Mouse (Mus musculus) hematopoietic stem cell, adult 5-6 weeks (primary cell): Measurements from ENCODE around the gene Serpina3g. TPM values are rescaled to one million over a fixed set of nuclear protein-coding genes. Genes with fewer than 3 reads are reported as not detected.
"Not testable (repeated sequence)": the region's sequence is repeated elsewhere in the genome, so short reads cannot be mapped to it uniquely, and the experiment has no call there.

Experiments used
- ATAC-seq, 2 experiments: fragments of 125-278 bp in 1 of 2; replicated peaks in 1 of 2; 2 replicates each; pipeline ENCODE4 v1.8.0; 2016 to 2017; ENCODE audit warnings: inconsistent platforms in 2 of 2, mild to moderate bottlenecking in 2 of 2, moderate number of reproducible peaks in 2 of 2, low read depth in 1 of 2, moderate TSS enrichment in 1 of 2; ENCODE audit not compliant: low FRiP score in 2 of 2, poor library complexity in 2 of 2, severe bottlenecking in 2 of 2, insufficient read depth in 1 of 2, low TSS enrichment in 1 of 2
- total RNA-seq: library from RNA; stranded (forward); fragments of 172-1452, 232-1000 nt; gene quantifications from 2 replicates; pipeline ENCODE4 v1.2.3, GENCODE M21; 2017

Serpina3g gene
- 197 and 202 TPM in 2 replicates for total RNA-seq

DNA sequence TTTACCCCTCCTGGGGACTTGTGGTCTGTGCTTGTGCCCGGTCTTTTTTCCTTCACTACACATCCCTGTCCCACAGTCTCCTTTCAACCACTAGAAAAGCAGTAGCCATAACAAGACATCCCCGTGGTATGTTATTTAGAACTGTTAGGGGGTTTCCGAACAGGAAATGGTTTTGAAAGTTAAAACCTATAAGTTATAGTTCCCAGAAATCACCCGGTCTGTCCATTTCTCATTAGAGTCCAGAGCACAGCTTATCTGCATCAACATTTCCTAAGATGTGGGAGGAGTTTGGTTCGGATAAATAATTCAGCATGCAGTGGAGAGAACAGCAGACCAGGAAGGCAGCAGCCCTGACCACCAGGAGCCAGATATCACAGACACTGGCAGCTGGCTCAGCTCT is at the start of gene Serpina3g:
Gene Serpina3g (plus strand): TSS at position 331 of the 400 bp plus-strand sequence.
- peak; percentile 69 to 72 for ATAC-seq

DNA sequence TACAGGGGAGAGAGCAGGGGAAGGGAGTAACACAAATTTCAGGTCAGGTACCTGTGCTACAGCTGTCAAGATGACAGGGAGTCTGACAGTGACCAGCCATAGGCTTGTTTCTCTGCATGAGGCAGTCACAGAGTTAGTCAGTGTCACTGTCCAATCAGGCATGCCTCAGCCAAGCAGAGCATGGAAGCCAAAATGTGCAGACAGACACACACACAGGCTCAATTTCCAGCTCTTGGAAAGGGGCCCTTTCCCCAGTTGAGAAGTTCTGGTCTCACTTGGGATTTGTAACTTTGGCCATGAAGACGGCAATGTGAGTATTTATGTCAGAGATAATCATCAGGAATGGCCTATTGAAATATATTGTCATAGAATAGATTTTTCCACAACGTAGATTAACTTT is 46.8 kb upstream of the Serpina3g start:
- ATAC-seq, result no peak

DNA sequence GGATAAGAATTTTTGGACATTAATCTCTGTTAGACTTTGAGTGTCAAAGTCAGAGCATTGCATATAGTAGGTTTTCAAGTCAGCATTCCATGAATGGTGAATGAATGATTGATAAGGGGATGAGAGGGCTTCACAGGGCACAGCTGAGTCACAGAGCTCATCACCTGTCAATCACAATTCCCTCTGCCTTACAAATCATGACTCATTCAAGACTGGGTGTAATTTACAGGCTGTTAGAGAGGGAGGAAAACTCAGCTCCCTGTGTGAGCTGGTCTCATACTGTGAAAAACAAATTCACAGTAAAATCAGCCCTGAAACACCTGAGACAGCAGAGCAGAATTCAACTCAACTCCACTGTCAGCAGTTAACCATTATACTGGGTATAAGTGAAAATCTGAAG is 45.2 kb upstream of the Serpina3g start:
- no peak for ATAC-seq

DNA sequence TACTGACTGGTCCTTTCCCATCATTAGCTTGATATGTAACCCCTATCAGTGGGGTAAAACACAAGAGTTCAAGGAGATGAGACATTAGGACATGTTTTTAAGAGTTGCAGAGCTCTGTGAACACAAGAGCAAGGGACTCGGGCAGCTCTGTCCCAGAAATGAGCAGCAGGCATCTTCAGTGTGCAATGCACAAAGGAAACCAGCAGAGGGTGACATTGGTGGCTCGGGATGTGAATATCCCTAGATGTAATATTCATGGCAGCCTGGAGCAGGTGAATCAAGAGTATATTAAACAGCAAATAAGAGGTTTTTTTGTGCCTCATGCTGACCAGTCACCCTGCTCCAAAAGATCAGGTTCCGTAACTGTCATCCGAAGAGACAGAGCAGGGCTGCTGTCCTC is 26.9 kb upstream of the Serpina3g start:
- peak in 1 of 2 experiments; percentile 29; a peak in 1 of 4 replicates for ATAC-seq

DNA sequence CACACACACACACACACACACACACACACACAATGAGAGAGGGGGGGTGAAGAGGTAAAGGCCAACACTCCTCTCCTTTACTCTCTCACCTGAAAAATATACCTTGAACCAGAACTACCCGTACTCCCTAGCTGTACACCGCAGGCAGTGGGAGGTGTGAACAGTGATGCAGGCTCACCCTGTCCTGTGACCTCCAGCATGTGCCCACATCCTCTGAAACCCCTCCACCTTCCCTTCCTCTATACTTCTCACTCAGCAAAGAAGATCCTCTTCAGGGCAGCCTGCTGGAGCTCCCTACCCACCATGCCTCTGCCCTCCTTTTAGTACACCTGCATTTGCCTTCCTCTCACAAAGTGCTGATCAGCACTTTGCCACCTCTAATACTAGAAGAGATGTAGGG is 26.2 kb upstream of the Serpina3g start:
- peak; percentile 22 to 34; a peak in 2 of 4 replicates for ATAC-seq

DNA sequence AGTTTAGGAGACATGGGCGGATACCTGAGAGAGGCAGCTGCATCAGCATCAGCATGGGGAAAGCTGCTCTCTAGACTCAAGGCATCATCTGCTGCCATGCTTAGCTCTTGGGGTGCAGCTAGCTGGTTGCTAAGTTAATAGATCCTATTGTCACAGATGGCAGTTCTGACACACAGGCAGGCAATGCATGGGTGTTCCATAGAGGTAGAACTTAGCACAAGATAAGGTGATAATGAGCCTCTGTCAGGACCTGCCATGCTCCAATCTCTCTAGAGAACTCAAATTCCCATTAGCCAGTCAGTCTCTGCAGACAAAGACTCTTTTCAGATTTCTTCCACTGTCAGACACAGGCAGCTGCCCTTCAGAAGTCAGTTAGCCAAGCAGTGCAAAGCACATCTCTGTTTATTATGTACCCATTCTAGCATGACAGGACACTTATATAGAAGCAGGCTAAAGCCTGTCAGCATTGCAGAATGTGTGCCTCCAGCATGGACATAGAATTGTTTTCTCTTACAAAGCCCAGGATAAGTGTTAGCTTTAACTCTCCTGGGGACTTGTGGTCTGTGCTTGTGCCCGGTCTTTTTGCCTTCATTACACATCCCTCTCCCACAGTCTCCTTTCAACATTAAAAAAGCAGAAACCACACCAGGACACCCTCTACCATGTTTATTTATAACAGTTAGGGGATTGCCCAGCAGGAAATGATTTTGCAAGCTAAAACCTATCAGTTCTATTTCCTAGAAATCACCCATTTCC is 22.2 kb upstream of the Serpina3g start:
- ATAC-seq, result peak; percentile 58 to 71; a peak in 3 of 4 replicates

DNA sequence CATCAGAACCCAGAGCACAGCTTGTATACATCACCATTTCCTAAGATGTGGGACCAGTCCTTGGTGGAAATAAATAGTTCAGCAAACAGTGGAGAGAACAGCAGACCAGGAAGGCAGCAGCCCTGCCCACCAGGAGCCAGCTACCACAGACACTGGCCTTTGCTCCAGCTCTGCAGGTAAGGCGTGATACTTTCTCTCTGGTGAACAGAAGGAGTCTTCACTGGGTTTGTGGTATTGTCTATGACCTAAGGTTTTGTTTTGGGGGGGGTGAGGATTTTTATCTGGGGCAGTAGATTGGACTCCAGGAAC is 21.6 kb upstream of the Serpina3g start, which contains the start of gene Serpina3f:
Gene Serpina3f (plus strand): TSS at position 100 of the 309 bp plus-strand sequence.
- ATAC-seq, result peak in 1 of 2 experiments; percentile 60; a peak in 3 of 4 replicates

DNA sequence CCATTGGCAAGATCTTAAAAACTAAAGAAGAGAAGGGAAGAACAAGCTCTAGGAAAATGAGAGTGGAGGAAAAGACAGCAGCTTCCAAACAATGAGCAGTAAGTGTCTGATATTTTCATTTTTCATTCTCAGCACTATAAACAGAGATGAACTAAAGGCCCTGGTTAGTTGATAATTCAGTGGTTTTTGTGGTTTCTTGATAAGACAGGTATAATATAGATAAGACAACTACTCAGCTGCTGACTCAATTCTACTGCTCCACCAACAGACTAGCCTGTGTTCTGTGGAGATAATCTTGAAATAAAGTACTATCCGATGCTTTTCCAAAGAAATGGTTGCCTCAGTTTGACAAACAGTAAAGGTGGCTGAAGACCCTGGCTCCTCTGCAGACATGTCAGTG is 20.8 kb upstream of the Serpina3g start:
- no peak for ATAC-seq

DNA sequence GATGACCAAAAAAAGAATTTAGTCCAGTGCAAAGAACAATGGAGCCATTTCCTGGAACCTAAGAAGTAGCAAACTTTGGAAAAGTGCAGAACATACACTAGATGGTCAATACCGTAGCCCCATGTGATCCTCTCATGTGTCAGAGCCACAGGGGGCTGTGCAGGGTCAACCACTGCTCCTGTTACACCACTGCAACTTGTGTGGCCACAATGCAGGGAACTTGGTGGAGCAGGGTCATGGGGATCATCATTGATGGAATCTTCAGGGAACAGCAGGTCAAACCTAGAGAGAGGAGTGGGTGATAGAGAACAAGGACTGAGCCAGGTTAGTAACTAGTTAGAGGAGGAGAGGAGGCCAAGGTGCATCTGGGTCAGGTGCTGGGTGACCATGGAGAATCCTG is 14.4 kb upstream of the Serpina3g start:
- no peak for ATAC-seq

DNA sequence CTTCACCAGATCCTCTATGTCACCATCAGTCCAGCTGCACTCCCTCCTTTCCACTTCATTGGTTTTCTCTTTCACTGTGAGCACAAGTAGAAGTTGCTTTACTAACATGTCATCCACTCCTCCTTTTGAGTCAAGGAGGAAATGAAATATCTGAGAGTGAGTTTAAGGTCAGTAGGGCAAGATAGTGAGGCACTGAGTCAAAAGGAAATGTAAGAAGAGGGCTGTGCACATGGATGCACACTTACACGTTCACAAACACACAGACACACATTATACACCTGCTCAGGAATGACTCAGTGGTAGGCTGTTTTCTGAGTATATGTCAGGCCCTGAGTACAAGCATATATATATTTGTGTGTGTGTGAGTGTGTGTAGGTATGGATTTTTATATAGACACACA is 12.4 kb upstream of the Serpina3g start:
- no peak for ATAC-seq

DNA sequence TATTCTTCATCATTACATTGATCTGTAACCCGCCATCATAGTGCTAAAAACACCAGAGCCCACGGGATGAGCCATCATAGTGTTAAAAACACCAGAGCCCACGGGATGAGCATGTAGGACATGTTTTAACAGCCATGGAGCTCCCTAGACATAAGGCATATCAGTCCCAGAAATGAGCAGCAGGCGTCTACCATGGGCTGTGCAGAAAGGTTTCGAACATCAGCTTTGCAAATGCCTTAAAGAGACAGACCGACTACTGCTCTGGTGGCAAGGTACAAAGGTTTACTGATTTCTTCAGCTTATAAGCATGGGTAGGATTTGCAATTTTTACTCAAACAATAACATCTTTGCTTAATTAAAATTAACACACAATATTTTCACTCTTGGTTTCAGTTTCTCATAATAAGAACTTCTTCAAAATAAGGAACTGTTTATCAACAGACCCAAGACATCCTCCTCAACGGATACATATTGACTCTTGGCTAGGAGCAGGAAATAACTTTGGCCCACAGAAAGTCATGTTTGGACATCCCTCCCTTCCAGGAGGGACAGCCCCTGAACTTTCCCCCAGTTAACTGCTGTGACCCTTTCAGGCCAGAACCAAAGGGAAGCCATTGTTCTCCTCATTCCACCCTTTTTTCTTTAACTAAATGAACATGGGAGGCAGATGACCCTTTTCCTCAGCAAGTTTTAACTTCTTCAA is 11.3 kb upstream of the Serpina3g start:
- peak; percentile 85 to 88 for ATAC-seq

DNA sequence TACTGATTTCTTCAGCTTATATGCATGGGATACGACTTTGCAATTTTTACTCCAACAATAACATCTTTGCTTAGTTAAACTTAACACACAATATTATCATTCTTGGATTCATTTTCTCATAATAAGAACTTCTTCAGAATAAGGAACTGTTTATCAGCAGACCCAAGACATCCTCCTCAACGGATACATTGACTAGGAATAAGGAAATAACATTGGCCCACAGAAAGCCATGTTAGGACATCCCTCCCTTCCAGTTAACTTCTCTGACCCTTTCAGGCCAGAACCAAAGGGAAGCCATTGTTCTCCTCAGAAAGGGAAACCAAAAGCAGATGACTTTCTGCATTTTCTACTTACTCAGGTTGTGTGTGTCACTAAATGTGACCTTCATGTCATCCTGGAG is 5.3 kb upstream of the Serpina3g start:
- no peak for ATAC-seq

DNA sequence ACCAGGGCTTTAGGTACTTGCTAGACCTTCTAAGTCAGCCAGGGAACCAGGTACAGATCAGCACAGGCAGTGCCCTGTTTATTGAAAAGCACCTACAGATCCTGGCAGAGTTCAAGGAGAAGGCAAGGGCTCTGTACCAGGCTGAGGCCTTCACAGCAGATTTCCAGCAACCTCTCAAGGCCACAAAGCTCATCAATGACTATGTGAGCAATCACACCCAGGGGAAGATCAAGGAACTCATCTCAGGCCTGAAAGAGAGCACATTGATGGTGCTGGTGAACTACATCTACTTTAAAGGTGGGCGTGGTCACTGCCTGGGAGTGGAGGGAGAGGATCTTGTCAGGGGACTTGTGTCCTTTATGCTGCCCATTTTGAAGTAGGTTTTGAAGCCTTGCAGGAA is 2.0 kb downstream of the Serpina3g start:
- ATAC-seq, result not testable (repeated sequence)

DNA sequence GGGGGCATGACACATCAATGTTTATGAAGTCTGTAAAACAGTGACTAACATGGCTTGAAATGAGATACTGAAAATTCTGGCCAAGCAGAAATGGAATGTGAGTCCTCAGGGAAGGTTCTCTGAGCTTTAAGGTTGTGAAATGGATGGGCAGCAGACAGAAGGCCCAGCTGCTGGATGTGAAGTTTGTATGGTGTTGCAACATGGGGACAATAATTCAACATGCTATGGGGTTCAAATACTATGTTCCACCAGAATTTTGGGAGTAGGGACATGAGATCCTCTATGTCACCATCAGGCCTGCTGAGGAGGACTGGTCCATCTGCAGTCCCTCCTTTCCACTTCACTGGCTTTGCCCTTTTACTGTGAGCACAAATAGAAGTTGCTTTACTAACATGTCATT is 7.3 kb downstream of the Serpina3g start:
- no peak for ATAC-seq

DNA sequence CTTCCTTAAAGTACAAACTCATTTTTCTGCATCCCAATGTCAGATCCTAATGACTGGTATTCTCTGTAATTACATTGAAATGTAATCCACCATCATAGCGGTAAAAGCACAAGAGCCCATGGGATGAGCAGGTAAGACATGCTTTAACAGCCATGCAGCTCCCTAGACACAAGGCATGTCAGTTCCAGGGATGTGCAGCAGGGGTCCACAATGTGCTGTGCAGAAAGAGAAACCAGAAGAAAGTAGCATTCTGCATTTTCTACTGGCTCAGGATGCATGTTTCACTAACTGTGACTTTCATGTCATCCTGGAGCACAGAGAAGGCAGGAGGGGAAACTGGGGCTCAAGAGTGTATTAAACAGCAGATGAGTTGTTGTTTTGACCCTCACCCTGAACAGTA is 9.0 kb downstream of the Serpina3g start:
- ATAC-seq, result peak; percentile 49 to 74; a peak in 3 of 4 replicates

DNA sequence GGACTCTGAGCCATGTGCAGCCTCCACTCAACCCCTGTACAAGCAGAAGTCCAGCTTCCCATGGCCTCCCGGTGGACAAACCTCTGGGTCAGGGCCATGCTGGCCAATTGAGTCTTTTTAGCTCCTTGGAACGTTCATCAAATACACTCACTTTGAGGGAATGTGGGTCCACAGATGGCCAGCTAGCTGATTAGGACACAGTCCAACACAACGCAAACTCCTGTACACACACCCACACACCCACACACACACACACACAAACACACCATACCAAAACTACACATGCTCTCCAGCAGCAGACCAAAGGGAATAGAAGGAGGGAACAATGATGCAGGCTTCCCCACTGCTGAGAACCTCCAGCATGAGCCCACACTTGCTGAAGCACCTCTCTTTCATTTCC is 9.6 kb downstream of the Serpina3g start:
- ATAC-seq, result no peak

DNA sequence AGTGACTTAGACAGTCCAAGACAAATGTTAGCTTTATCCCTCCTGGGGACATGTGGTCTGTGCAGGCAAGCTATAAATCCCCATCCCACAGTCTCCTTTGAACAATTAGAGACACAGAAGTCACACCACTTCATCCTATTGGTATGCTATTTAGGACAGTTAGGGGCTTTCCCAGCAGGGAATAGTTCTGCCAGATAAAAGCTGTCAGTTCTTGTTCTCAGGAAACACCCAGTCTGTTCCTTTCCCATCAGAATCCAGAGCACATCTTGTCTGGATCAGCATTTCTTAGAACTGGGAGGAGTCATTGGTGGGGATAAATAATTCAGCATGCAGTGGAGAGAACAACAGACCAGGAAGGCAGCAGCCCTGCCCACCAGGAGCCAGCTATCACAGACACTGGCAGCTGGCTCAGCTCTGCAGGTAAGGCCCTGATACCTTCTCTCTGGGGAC is 11.5 kb downstream of the Serpina3g start:
- ATAC-seq, result no peak

DNA sequence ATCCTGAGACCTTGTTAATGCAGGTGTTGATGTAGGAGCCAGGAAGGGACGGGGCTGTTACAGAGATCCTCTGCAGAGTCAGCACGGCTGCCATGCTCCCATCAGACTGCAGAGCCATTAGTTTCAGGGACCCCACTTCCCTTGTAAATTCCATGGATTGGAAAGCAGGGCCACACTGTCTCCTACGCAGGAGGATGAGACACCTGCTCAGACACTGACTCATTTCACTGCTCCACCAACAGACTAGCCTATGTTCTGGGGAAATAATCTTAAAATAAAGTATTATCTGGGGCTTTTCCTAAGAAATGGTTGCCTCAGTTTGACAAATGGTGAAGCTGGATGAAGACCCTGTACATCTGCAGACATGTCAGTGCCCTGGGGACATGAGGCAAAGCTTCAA is 12.2 kb downstream of the Serpina3g start:
- ATAC-seq, result no peak

DNA sequence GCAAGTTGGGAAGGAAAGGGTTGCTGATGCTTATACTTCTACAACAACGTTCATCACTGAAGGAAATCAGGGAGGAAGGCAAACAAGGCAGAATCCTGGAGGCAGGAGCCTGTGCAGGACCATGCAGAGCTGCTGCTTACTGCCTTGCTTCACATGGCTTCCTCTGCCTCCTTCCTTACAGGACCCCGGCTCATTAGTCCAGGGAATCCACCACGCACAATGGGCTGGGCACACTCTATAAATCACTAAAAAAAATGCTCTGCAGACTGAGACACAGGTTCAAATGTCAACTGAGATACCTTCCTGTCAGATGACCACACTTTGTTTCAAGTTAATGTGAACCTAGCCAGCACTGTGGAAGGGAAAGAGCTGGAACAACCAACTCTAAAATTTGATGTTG is 25.0 kb downstream of the Serpina3g start:
- ATAC-seq, result no peak
